Mouse (Mus musculus) forebrain, embryonic 12.5 days (tissue): ENCODE measurements around the gene Tmem178. TPM values are rescaled to one million over a fixed set of nuclear protein-coding genes. Genes with fewer than 3 reads are reported as not detected.

Experiments
- ATAC-seq: fragments of 200-750 bp; cut with Nextera tagmentation; 2 replicates; pipeline ENCODE4 v1.8.0; 2017; ENCODE audit warnings: moderate TSS enrichment; ENCODE audit not compliant: low FRiP score
- H3K27ac ChIP-seq: fragments of 300-500 bp; sonication (generic); 2 replicates; pipeline ENCODE4 v1.5.1; 2016; ENCODE audit warnings: mild to moderate bottlenecking
- H3K27me3 ChIP-seq: fragments of 300-500 bp; sonication (generic); 2 replicates; pipeline ENCODE4 v1.6.1; 2016; ENCODE audit warnings: mild to moderate bottlenecking
- H3K36me3 ChIP-seq: fragments of 300-500 bp; sonication (generic); replicated peaks from 2 replicates; pipeline ENCODE4 v1.6.1; 2016; ENCODE audit warnings: mild to moderate bottlenecking
- H3K4me1 ChIP-seq: fragments of 300-500 bp; sonication (generic); 2 replicates; pipeline ENCODE4 v1.6.1; 2016
- H3K4me2 ChIP-seq: fragments of 300-500 bp; sonication (generic); 2 replicates; pipeline ENCODE4 v1.6.1; 2016; ENCODE audit warnings: mild to moderate bottlenecking, moderate library complexity
- H3K4me3 ChIP-seq: fragments of 300-500 bp; sonication (generic); replicated peaks from 2 replicates; pipeline ENCODE4 v1.5.1; 2016; ENCODE audit warnings: mild to moderate bottlenecking
- H3K9ac ChIP-seq: fragments of 300-500 bp; sonication (generic); 2 replicates; pipeline ENCODE4 v1.6.1; 2016; ENCODE audit warnings: mild to moderate bottlenecking
- H3K9me3 ChIP-seq: fragments of 300-500 bp; sonication (generic); 2 replicates; pipeline ENCODE4 v1.6.1; 2016
- WGBS: fragments of 180-500 bp; shearing (Covaris S2); methylation state at CpG from one replicate; pipeline ENCODE4 v1.1.7; 2016; 5-methylcytosine and 5-hydroxymethylcytosine counted together
- polyA plus RNA-seq: library from polyadenylated mRNA; unstranded; fragments of >200 nt; fragmentation: Nextera tagmentation; extraction: Ambion mirVana; gene quantifications from 2 replicates; pipeline ENCODE4 v1.2.1, GENCODE M21; 2016

The Tmem178 gene
- 23.9 and 24.1 TPM in 2 replicates for polyA plus RNA-seq

- Histone ChIP-seq H3K4me3 (peak within 1 kb of the TSS; percentile 79), H3K27me3 (peaks cover 19% of the 10 kb centered on the region), H3K4me2 (peak within 1 kb of the TSS; percentile 87), H3K9me3 (no peaks in the 10 kb centered on the region), H3K4me1 (peaks cover 22% of the 10 kb centered on the region; the same call in 1 of the 2 replicates), H3K27ac (peak within 1 kb of the TSS; percentile 75), H3K36me3 (no peaks in the 10 kb centered on the region), H3K9ac (peak within 1 kb of the TSS; percentile 82)
- peak; percentile 83 for ATAC-seq
- 0% methylated on average over 64 of the region's 84 CpGs for WGBS
Observed at GRCm38 (mm10) chr17:80944530-80945198, at the start of gene Tmem178. TSS of gene Tmem178 (plus strand) at chr17:80944632.

GRCm38 (mm10) chr17:80896481-80896880 is 48.0 kb upstream of the Tmem178 start:
- Histone ChIP-seq H3K27ac (no peak overlapping the region), H3K27me3 (no peaks in the 10 kb centered on the region), H3K36me3 (no peaks in the 10 kb centered on the region), H3K9me3 (no peaks in the 10 kb centered on the region), H3K4me3 (no peak overlapping the region), H3K4me2 (no peak overlapping the region), H3K9ac (no peak overlapping the region), H3K4me1 (peaks cover 12% of the 10 kb centered on the region; the same call in 1 of the 2 replicates)
- 7% methylated on average over 2 of the region's 2 CpGs for WGBS
- ATAC-seq = no peak

- Histone ChIP-seq H3K4me3 (no peak overlapping the region), H3K4me2 (no peak overlapping the region), H3K4me1 (peaks cover 12% of the 10 kb centered on the region; the same call in 1 of the 2 replicates), H3K27me3 (no peaks in the 10 kb centered on the region), H3K27ac (peak overlapping the region; percentile 68), H3K36me3 (no peaks in the 10 kb centered on the region), H3K9me3 (no peaks in the 10 kb centered on the region), H3K9ac (no peak overlapping the region)
- WGBS = 31% methylated on average over 9 of the region's 9 CpGs
- ATAC-seq = peak; percentile 65; the same call in 1 of the 2 replicates
Observed at GRCm38 (mm10) chr17:80897709-80898440, 46.6 kb upstream of the Tmem178 start.

- Histone ChIP-seq H3K9me3 (no peaks in the 10 kb centered on the region), H3K4me2 (no peak overlapping the region), H3K27ac (peak overlapping the region; percentile 59), H3K9ac (no peak overlapping the region), H3K4me3 (no peak overlapping the region), H3K4me1 (peaks cover 15% of the 10 kb centered on the region), H3K36me3 (no peaks in the 10 kb centered on the region), H3K27me3 (no peaks in the 10 kb centered on the region)
- peak; percentile 33; the same call in 1 of the 2 replicates for ATAC-seq
- 57% methylated on average over 9 of the region's 9 CpGs for WGBS
Observed at GRCm38 (mm10) chr17:80899513-80900199, 44.8 kb upstream of the Tmem178 start.

GRCm38 (mm10) chr17:80900200-80900520 is 44.3 kb upstream of the Tmem178 start:
- no peak overlapping the region for H3K4me3 ChIP-seq
- ATAC-seq = no peak
- no peak overlapping the region for H3K4me2 ChIP-seq
- peaks cover 15% of the 10 kb centered on the region for H3K4me1 ChIP-seq
- no peaks in the 10 kb centered on the region for H3K9me3 ChIP-seq
- no peak overlapping the region for H3K9ac ChIP-seq
- no peaks in the 10 kb centered on the region for H3K36me3 ChIP-seq
- H3K27me3 ChIP-seq = no peaks in the 10 kb centered on the region
- H3K27ac ChIP-seq = 0 out of 2 replicates have a peak overlapping the region, but pooled peaks have one; percentile 59
- WGBS = 72% methylated on average over 2 of the region's 2 CpGs

GRCm38 (mm10) chr17:80901885-80902284 is 42.5 kb upstream of the Tmem178 start:
- ATAC-seq = no peak
- WGBS = 83% methylated on average over 6 of the region's 6 CpGs
- Histone ChIP-seq H3K9me3 (no peaks in the 10 kb centered on the region), H3K4me2 (no peak overlapping the region), H3K9ac (no peak overlapping the region), H3K27ac (no peak overlapping the region), H3K4me1 (peaks cover 15% of the 10 kb centered on the region), H3K36me3 (no peaks in the 10 kb centered on the region), H3K27me3 (no peaks in the 10 kb centered on the region), H3K4me3 (no peak overlapping the region)

GRCm38 (mm10) chr17:80903121-80903875 is 41.1 kb upstream of the Tmem178 start:
- peaks cover 11% of the 10 kb centered on the region for H3K4me1 ChIP-seq
- H3K4me2 ChIP-seq = no peak overlapping the region
- no peak overlapping the region for H3K4me3 ChIP-seq
- no peaks in the 10 kb centered on the region for H3K9me3 ChIP-seq
- 85% methylated on average over 11 of the region's 11 CpGs for WGBS
- H3K27ac ChIP-seq = no peak overlapping the region
- ATAC-seq = no peak
- no peaks in the 10 kb centered on the region for H3K36me3 ChIP-seq
- no peaks in the 10 kb centered on the region for H3K27me3 ChIP-seq
- H3K9ac ChIP-seq = no peak overlapping the region

- no peaks in the 10 kb centered on the region for H3K9me3 ChIP-seq
- no peak overlapping the region for H3K4me3 ChIP-seq
- ATAC-seq = no peak
- H3K36me3 ChIP-seq = no peaks in the 10 kb centered on the region
- H3K4me2 ChIP-seq = no peak overlapping the region
- WGBS = 84% methylated on average over 5 of the region's 5 CpGs
- no peak overlapping the region for H3K9ac ChIP-seq
- H3K4me1 ChIP-seq = peaks cover 10% of the 10 kb centered on the region
- H3K27me3 ChIP-seq = no peaks in the 10 kb centered on the region
- H3K27ac ChIP-seq = no peak overlapping the region
Observed at GRCm38 (mm10) chr17:80904061-80904460, 40.4 kb upstream of the Tmem178 start.

- no peak overlapping the region for H3K9ac ChIP-seq
- WGBS = 93% methylated on average over 2 of the region's 2 CpGs
- H3K9me3 ChIP-seq = no peaks in the 10 kb centered on the region
- H3K4me1 ChIP-seq = no peaks in the 10 kb centered on the region
- no peak for ATAC-seq
- H3K27me3 ChIP-seq = no peaks in the 10 kb centered on the region
- no peaks in the 10 kb centered on the region for H3K36me3 ChIP-seq
- H3K27ac ChIP-seq = no peak overlapping the region
- H3K4me3 ChIP-seq = no peak overlapping the region
- no peak overlapping the region for H3K4me2 ChIP-seq
Observed at GRCm38 (mm10) chr17:80915666-80916065, 28.8 kb upstream of the Tmem178 start.

- no peak overlapping the region for H3K4me3 ChIP-seq
- no peak overlapping the region for H3K4me2 ChIP-seq
- no peak overlapping the region for H3K27ac ChIP-seq
- H3K4me1 ChIP-seq = no peaks in the 10 kb centered on the region
- no peaks in the 10 kb centered on the region for H3K27me3 ChIP-seq
- no peak overlapping the region for H3K9ac ChIP-seq
- no peaks in the 10 kb centered on the region for H3K9me3 ChIP-seq
- H3K36me3 ChIP-seq = no peaks in the 10 kb centered on the region
- ATAC-seq = no peak
Observed at GRCm38 (mm10) chr17:80919261-80919660, 25.2 kb upstream of the Tmem178 start.

GRCm38 (mm10) chr17:80921286-80922134 is 22.9 kb upstream of the Tmem178 start:
- H3K4me3 ChIP-seq = no peak overlapping the region
- WGBS = 61% methylated on average over 10 of the region's 10 CpGs
- H3K4me1 ChIP-seq = no peaks in the 10 kb centered on the region
- no peak overlapping the region for H3K27ac ChIP-seq
- H3K9me3 ChIP-seq = no peaks in the 10 kb centered on the region
- no peak overlapping the region for H3K9ac ChIP-seq
- no peaks in the 10 kb centered on the region for H3K27me3 ChIP-seq
- ATAC-seq = no peak
- H3K4me2 ChIP-seq = no peak overlapping the region
- H3K36me3 ChIP-seq = no peaks in the 10 kb centered on the region
